Mouse (Mus musculus): ENCODE data around the gene Reln. TPM values are rescaled to one million over a fixed set of nuclear protein-coding genes. Genes with fewer than 3 reads are reported as not detected.

Gene Reln
- polyA plus RNA-seq, 1 experiment from 2014 or later = 5.5 TPM

- Histone ChIP-seq H3K4me1 (replicated peaks) (peaks cover 10% of the 10 kb centered on the region), H3K4me3 (no peak overlapping the region), H3K9me3 (no peaks in the 10 kb centered on the region), H3K36me3 (no peaks in the 10 kb centered on the region), H3K27me3 (ENCODE audit: insufficient read depth, poor library complexity, severe bottlenecking) (no peaks in the 10 kb centered on the region), H3K27ac (no peak overlapping the region)
- DNase-seq (ENCODE audit: low spot score) = no peak
- WGBS = 87% methylated on average over 6 of the region's 6 CpGs
These were observed 44.5 kb downstream of the Reln start for GRCm38 (mm10) chr5:22300046-22300445.

- Histone ChIP-seq H3K27ac (no peak overlapping the region), H3K4me1 (replicated peaks) (no peaks in the 10 kb centered on the region), H3K27me3 (ENCODE audit: insufficient read depth, poor library complexity, severe bottlenecking) (no peaks in the 10 kb centered on the region), H3K9me3 (no peaks in the 10 kb centered on the region), H3K4me3 (no peak overlapping the region), H3K36me3 (no peaks in the 10 kb centered on the region)
- 88% methylated on average over 6 of the region's 6 CpGs for WGBS
- DNase-seq (ENCODE audit: low spot score) = no peak
These were observed 49.3 kb downstream of the Reln start for GRCm38 (mm10) chr5:22295161-22295560.

GRCm38 (mm10) chr5:22291409-22291808 lies 53.1 kb downstream of the Reln start:
- no peak overlapping the region for H3K27ac ChIP-seq
- no peaks in the 10 kb centered on the region for H3K4me1 ChIP-seq (replicated peaks)
- 74% methylated on average over 4 of the region's 4 CpGs for WGBS
- no peaks in the 10 kb centered on the region for H3K27me3 ChIP-seq (ENCODE audit: insufficient read depth, poor library complexity, severe bottlenecking)
- H3K4me3 ChIP-seq = no peak overlapping the region
- no peaks in the 10 kb centered on the region for H3K36me3 ChIP-seq
- DNase-seq (ENCODE audit: low spot score) = no peak
- H3K9me3 ChIP-seq = no peaks in the 10 kb centered on the region

GRCm38 (mm10) chr5:22285396-22285795 lies 59.1 kb downstream of the Reln start:
- H3K4me1 ChIP-seq (replicated peaks) = 0 out of 2 replicates have a peak, but pooled peaks cover 2% of the 10 kb centered on the region
- no peak overlapping the region for H3K27ac ChIP-seq
- no peaks in the 10 kb centered on the region for H3K27me3 ChIP-seq (ENCODE audit: insufficient read depth, poor library complexity, severe bottlenecking)
- no peaks in the 10 kb centered on the region for H3K36me3 ChIP-seq
- no peak for DNase-seq (ENCODE audit: low spot score)
- no peak overlapping the region for H3K4me3 ChIP-seq
- no peaks in the 10 kb centered on the region for H3K9me3 ChIP-seq
- WGBS = 90% methylated on average over 4 of the region's 4 CpGs

GRCm38 (mm10) chr5:22282141-22282665 lies 62.3 kb downstream of the Reln start:
- Histone ChIP-seq H3K9me3 (no peaks in the 10 kb centered on the region), H3K27ac (no peak overlapping the region), H3K4me3 (no peak overlapping the region), H3K27me3 (ENCODE audit: insufficient read depth, poor library complexity, severe bottlenecking) (no peaks in the 10 kb centered on the region), H3K36me3 (no peaks in the 10 kb centered on the region), H3K4me1 (replicated peaks) (0 out of 2 replicates have a peak, but pooled peaks cover 2% of the 10 kb centered on the region)
- 57% methylated on average over 7 of the region's 7 CpGs for WGBS
- DNase-seq (ENCODE audit: low spot score) = no peak

DNA sequence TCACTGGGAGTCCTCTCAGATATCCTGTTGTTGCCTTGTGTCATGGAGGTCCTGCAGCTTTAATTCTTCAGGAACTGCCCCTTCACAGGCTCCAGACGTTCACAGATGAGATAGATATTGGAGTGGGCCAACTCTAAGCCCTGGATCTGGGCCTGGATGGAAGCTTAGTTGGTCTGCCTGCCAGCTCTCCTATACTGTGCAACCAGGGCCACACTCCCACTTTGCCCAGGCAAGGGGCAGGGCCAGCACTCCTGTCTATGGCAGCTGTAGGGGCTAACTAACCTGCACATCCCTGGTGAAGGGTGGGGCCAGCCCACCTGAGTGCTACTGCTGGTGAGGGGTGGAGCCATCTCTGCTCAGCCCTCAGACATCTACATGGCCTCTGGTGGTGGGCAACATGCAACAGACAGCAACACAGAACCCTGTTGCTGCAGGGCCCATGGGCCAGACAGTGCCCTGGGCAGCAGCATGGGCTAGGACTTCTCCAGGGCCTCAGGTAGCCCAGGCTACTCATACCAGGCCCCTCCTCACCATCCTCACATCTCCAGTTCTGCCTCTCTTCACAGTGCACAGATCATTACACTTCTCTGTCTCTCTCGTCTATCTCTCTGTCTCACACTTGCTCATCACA lies 63.9 kb downstream of the Reln start:
- WGBS = 77% methylated on average over 2 of the region's 2 CpGs
- 0 out of 2 replicates have a peak, but pooled peaks cover 2% of the 10 kb centered on the region for H3K4me1 ChIP-seq (replicated peaks)
- H3K27me3 ChIP-seq (ENCODE audit: insufficient read depth, poor library complexity, severe bottlenecking) = no peaks in the 10 kb centered on the region
- H3K9me3 ChIP-seq = no peaks in the 10 kb centered on the region
- DNase-seq (ENCODE audit: low spot score) = no peak
- no peak overlapping the region for H3K4me3 ChIP-seq
- H3K36me3 ChIP-seq = no peaks in the 10 kb centered on the region
- no peak overlapping the region for H3K27ac ChIP-seq

DNA sequence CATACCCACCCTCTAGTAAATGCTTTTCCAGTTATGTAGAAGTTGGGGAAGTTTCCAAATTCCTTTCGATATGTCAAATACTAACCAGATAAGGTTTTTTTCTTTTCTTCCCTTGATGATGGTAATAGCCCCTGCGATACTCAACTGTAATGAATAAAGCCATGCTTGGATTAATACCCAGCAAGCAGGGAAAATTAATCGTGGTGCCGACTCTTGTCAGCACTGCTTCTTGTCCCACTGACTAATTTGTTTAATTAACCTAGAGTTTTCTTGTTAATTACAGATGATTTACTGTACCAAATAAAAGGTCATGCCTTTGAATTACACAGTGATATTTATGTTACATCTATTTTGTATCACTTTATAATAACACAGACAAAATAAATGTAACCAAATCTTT lies 65.3 kb downstream of the Reln start:
- no peaks in the 10 kb centered on the region for H3K27me3 ChIP-seq (ENCODE audit: insufficient read depth, poor library complexity, severe bottlenecking)
- no peak for DNase-seq (ENCODE audit: low spot score)
- H3K4me1 ChIP-seq (replicated peaks) = 0 out of 2 replicates have a peak, but pooled peaks cover 2% of the 10 kb centered on the region
- no peaks in the 10 kb centered on the region for H3K36me3 ChIP-seq
- H3K27ac ChIP-seq = no peak overlapping the region
- 93% methylated on average over 4 of the region's 4 CpGs for WGBS
- H3K4me3 ChIP-seq = no peak overlapping the region
- H3K9me3 ChIP-seq = no peaks in the 10 kb centered on the region

DNA sequence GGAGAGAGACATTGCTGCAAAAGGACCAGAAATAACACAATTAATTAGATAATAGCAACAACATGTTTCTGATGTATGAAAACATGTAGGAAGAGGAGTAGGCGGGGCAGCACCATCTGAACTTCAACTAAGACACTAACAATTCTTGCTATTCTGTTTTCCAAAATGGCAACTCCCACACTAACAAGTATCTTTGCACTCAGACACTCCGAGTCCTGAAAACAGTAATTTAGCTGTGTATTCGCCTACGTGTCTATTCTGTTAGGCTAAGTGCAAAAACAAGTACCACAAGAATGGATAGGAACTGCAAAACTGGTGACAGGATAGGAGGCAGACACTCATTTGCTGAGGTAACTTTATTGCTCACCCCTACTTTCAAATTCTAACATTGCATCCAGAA lies 70.4 kb downstream of the Reln start:
- Histone ChIP-seq H3K27ac (no peak overlapping the region), H3K4me1 (replicated peaks) (no peaks in the 10 kb centered on the region), H3K4me3 (no peak overlapping the region), H3K9me3 (no peaks in the 10 kb centered on the region), H3K27me3 (ENCODE audit: insufficient read depth, poor library complexity, severe bottlenecking) (no peaks in the 10 kb centered on the region), H3K36me3 (no peaks in the 10 kb centered on the region)
- no peak for DNase-seq (ENCODE audit: low spot score)
- WGBS = 89% methylated on average over 4 of the region's 4 CpGs

DNA sequence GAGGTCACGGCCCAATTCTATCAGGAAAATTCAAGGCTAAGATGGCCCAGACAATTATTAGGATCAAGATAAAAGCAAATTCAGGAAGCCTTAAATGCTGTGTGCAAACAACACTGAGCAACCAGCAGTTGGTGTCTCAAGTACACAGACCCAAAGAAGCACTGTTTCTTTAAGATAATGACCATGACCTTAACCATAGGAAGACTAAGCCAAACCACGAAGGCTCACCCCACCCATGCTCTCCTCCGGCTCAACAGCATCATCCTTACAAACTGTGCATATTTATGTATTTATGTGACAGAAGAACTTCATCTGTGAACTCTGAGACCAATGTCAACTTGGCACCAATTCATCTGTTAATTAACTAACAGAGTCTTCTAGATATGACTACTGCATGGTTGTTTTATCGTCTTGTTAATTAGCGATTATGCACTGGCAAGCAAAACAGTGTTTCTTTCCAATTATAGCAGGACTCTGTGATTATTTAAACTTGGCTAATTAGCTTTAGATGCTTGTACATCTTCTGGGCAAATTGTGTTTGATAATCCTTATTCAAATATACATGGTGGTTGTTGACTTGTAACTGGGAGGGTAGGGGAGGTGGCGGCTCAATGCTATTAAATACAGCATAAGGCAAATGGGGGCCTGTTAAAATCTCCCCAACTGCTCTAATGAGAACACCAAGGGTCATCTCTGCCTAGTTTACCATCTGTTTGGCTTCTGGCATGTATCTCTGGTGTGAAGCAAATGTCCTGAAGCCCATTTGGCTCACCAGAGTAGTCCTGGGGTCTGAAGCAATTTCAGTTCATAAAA lies 77.8 kb downstream of the Reln start:
- no peak overlapping the region for H3K4me3 ChIP-seq
- no peaks in the 10 kb centered on the region for H3K9me3 ChIP-seq
- no peak for DNase-seq (ENCODE audit: low spot score)
- no peaks in the 10 kb centered on the region for H3K36me3 ChIP-seq
- H3K27ac ChIP-seq = no peak overlapping the region
- H3K4me1 ChIP-seq (replicated peaks) = no peaks in the 10 kb centered on the region
- H3K27me3 ChIP-seq (ENCODE audit: insufficient read depth, poor library complexity, severe bottlenecking) = no peaks in the 10 kb centered on the region
- WGBS = 83% methylated on average over 6 of the region's 6 CpGs

- H3K9me3 ChIP-seq = no peaks in the 10 kb centered on the region
- H3K27ac ChIP-seq = no peak overlapping the region
- 94% methylated on average over 3 of the region's 3 CpGs for WGBS
- H3K27me3 ChIP-seq (ENCODE audit: insufficient read depth, poor library complexity, severe bottlenecking) = no peaks in the 10 kb centered on the region
- DNase-seq (ENCODE audit: low spot score) = no peak
- H3K4me3 ChIP-seq = no peak overlapping the region
- H3K36me3 ChIP-seq = no peaks in the 10 kb centered on the region
- H3K4me1 ChIP-seq (replicated peaks) = no peaks in the 10 kb centered on the region
These were observed 82.1 kb downstream of the Reln start for GRCm38 (mm10) chr5:22262351-22262765.

GRCm38 (mm10) chr5:22255346-22255745 lies 89.2 kb downstream of the Reln start:
- 93% methylated on average over 3 of the region's 3 CpGs for WGBS
- Histone ChIP-seq H3K27me3 (ENCODE audit: insufficient read depth, poor library complexity, severe bottlenecking) (no peaks in the 10 kb centered on the region), H3K9me3 (no peaks in the 10 kb centered on the region), H3K36me3 (no peaks in the 10 kb centered on the region), H3K27ac (no peak overlapping the region), H3K4me1 (replicated peaks) (0 out of 2 replicates have a peak, but pooled peaks cover 3% of the 10 kb centered on the region), H3K4me3 (no peak overlapping the region)
- DNase-seq (ENCODE audit: low spot score) = no peak

- WGBS = 90% methylated on average over 3 of the region's 3 CpGs
- no peak overlapping the region for H3K4me3 ChIP-seq
- H3K4me1 ChIP-seq (replicated peaks) = 0 out of 2 replicates have a peak, but pooled peaks cover 4% of the 10 kb centered on the region
- DNase-seq (ENCODE audit: low spot score) = no peak
- H3K27me3 ChIP-seq (ENCODE audit: insufficient read depth, poor library complexity, severe bottlenecking) = no peaks in the 10 kb centered on the region
- no peaks in the 10 kb centered on the region for H3K9me3 ChIP-seq
- H3K36me3 ChIP-seq = no peaks in the 10 kb centered on the region
- no peak overlapping the region for H3K27ac ChIP-seq
These were observed 90.6 kb downstream of the Reln start for GRCm38 (mm10) chr5:22253910-22254309.

- no peak for DNase-seq (ENCODE audit: low spot score)
- 0 out of 2 replicates have a peak, but pooled peaks cover 4% of the 10 kb centered on the region for H3K4me1 ChIP-seq (replicated peaks)
- no peaks in the 10 kb centered on the region for H3K36me3 ChIP-seq
- no peaks in the 10 kb centered on the region for H3K27me3 ChIP-seq (ENCODE audit: insufficient read depth, poor library complexity, severe bottlenecking)
- 93% methylated on average over 6 of the region's 6 CpGs for WGBS
- no peaks in the 10 kb centered on the region for H3K9me3 ChIP-seq
- H3K4me3 ChIP-seq = no peak overlapping the region
- no peak overlapping the region for H3K27ac ChIP-seq
These were observed 91.2 kb downstream of the Reln start for GRCm38 (mm10) chr5:22253318-22253717.
